Mouse (Mus musculus) megakaryocyte, embryonic 14.5 days (primary cell): ENCODE data around the gene Tmem108.

ENCODE experiments used
- FLI1 ChIP-seq: IDR thresholded peaks from 2 replicates; pipeline ENCODE4 v1.6.1; 2012; ENCODE audit warnings: low read length, inconsistent platforms, mixed read lengths
- GATA1 ChIP-seq: IDR thresholded peaks from 3 replicates; pipeline ENCODE4 v1.6.1; 2012; ENCODE audit warnings: mixed read lengths, low read length, inconsistent platforms, borderline replicate concordance

GRCm38 (mm10) chr9:103469516-103469915, 292.1 kb downstream of the Tmem108 start:
- TF ChIP-seq GATA1 (no peak), FLI1 (no peak)
